Mouse (Mus musculus) ovary, postnatal 36 days (tissue): ENCODE results near the gene Serinc5.
"Not testable (repeated sequence)": the region's sequence is repeated elsewhere in the genome, so short reads cannot be mapped to it uniquely, and the experiment has no call there.

Source experiments
- DNase-seq: peaks from one replicate; pipeline ENCODE4 v3.0.0; 2022; ENCODE audit warnings: low spot score, mixed read lengths

The Serinc5 gene

GRCm38 (mm10) chr13:92665008-92665407, 54.1 kb downstream of the Serinc5 start:
- no peak for DNase-seq

- DNase-seq = no peak
Measured at GRCm38 (mm10) chr13:92668214-92668985, 57.5 kb downstream of the Serinc5 start.

GRCm38 (mm10) chr13:92671727-92672126, 60.8 kb downstream of the Serinc5 start:
- DNase-seq = no peak

GRCm38 (mm10) chr13:92674676-92675075, 63.8 kb downstream of the Serinc5 start:
- DNase-seq = no peak

- no peak for DNase-seq
Measured at GRCm38 (mm10) chr13:92675308-92675707, 64.4 kb downstream of the Serinc5 start.

GRCm38 (mm10) chr13:92675897-92676584, 65.2 kb downstream of the Serinc5 start:
- peak; percentile 45 for DNase-seq

DNA sequence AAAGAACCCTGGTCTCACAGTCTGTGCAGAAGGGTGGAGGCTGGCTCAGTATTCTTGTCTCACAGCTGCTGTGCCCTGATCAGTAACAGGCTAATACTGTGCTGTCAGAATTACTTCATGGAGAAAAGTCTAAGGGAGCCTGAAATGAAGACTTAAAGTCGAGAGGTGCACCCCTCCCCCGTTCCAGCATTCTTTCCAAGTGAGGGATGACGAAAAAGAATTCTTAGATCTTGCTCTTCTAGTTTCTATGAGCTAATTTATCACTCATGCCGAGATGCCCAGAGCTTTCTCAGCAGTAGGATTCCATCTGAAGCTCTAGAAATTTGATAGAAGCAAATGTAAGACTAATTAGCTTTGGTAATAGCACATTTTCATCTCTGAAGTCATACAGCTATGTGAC, 66.8 kb downstream of the Serinc5 start:
- no peak for DNase-seq

DNA sequence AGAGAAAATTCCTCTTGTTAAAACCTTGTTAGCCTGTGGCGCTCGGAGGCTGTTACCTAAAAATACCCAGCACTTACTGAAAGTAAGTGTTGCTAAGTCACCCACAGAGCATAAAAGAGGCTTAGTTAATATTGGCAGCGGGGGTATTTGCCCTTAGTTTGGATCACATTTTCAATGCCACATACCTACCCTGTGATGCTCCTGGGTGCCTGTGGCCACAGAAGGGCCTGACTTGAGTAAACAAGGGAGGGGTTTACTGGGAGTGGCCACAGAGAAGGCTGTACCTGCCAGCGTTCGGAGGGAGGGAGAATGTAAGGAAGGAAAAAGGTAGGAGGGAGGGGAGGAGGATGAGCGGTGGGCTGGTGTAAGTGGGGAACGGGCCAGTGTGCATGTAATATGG, 68.8 kb downstream of the Serinc5 start:
- no peak for DNase-seq

DNA sequence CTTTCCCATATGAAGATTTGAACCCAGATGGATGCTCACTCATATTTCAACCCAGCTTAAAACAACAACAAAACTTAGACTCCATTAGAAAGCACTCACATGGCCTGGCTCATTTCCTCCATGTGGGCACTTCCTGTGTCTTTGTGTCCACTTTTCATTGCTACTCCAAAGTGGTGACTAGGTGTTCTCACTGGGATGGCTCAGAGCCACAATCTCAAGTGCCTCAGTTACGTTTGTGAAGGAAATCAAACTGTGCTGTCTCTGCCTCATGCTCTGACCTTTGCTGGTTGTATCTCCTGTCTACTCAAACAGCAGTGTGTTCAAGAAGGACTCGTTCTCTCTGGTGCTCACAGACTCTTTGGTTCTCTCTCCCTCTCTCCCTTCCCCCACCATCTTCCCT, 70.7 kb downstream of the Serinc5 start:
- DNase-seq = no peak

DNA sequence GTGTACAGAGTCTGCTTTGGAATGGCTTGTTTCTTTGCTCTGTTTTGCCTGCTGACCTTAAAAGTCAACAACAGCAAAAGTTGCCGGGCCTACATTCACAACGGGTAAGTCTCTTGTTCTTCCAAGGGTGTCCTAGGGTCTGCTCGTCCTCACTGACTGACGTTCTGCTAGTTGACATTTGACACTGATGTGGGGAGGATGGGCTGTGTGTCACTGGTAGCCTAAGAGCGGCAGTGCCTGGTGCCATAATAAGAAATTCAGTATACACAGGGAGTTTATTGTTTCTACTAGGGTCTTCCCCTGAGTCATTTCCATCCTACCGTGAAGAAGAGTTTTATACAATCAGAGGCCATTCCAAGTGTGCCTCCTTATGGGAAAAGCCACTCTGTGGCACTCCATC, 71.9 kb downstream of the Serinc5 start:
- DNase-seq = no peak

GRCm38 (mm10) chr13:92683464-92683863, 72.6 kb downstream of the Serinc5 start:
- no peak for DNase-seq

DNA sequence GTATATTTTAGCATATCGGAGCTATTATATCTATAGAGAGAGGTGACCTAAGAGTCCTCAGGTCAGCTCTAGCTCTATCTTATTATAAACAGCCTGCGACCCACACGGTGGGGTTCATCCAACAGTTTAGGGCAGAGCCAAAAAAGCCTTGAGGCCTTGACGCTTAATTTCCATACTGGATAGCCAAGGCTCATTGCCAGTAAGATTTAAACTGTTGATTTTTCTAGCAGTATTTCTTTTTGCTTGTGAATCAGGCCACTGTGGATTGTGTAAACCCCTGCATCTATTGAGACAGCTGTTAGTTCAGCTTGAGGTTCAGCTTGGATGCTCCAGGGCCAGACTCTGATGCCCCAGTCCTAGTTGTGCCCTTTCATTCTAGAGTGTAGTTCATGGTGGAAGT, 73.4 kb downstream of the Serinc5 start:
- DNase-seq = no peak

GRCm38 (mm10) chr13:92685273-92685672, 74.4 kb downstream of the Serinc5 start:
- DNase-seq = no peak

GRCm38 (mm10) chr13:92687151-92687550, 76.3 kb downstream of the Serinc5 start:
- not testable (repeated sequence) for DNase-seq

DNA sequence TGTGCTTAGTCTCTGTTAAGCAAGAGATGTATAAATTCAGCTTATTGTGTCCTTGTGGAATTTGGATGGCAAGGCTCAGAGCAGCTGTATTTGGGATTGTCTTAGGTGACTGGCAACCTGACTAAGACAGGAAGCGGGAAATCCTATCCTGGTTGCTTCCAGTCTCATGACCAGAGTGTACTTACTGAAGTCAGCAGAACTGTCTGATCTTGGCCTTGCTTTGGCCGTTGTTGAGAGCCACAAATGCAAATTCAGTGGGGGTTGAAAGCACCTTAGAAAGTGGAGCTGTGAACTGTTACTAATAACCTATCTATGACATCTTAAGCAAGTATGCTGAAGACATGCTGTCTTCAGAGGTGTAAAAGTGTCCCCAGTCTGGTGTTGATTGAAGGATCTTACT, 78.2 kb downstream of the Serinc5 start:
- no peak for DNase-seq

DNA sequence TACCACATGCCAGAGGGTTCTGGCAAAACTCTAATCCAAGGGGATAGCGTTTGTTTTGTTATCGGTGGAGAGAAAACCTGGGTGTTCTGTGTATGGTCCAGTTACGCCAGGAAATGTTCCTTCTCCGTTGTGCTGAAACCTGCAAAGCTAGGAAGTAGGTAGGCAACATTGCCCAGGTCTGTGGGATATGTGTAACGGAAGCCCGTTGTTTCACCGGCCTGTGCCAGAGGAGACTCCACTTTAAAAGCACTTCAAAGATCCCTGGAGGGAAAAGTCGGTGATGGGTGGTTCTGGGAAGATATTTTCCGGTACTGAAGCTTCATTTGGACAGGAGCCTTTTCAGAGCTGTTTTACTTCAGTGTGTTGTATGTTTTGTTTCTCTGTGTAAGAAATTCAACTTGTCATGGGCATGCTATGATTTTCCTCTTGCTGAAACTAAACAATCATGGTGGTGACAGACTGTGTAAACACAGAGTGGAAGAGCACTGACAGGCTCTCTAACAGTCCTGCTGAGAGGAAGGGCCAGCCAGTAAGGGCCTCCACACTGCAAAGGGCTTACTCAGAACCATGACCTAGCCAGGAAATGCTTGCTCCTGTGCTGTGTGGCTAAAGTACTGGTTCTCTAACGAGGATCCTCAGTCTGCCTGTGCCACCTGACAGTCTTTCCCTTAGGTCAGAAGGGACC, 83.1 kb downstream of the Serinc5 start:
- DNase-seq = no peak

DNA sequence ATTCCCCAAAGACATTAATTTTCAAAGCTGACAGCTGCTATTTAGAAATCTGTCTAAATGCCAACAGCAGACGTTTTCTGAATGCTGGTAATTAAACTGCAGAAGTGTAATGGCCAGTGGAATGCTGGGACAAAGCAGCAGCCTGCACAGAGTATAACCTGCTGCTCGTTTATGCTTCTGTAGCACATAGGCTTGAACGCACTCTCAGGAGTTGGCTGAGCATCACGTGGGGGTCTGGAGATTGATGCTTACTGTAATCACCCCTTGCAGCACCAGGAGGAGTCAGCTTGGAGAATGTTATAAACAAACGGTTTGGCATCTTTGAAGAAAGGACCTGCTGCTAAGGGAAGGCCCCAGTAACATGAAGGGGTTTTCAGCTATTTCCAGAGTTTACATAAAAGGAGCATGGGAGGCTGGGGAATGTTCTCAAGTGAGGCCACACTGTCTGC, 85.6 kb downstream of the Serinc5 start:
- no peak for DNase-seq

GRCm38 (mm10) chr13:92697141-92697540, 86.2 kb downstream of the Serinc5 start:
- no peak for DNase-seq

- no peak for DNase-seq
Measured at GRCm38 (mm10) chr13:92698781-92699180, 87.9 kb downstream of the Serinc5 start.

GRCm38 (mm10) chr13:92699395-92699794, 88.5 kb downstream of the Serinc5 start:
- no peak for DNase-seq

DNA sequence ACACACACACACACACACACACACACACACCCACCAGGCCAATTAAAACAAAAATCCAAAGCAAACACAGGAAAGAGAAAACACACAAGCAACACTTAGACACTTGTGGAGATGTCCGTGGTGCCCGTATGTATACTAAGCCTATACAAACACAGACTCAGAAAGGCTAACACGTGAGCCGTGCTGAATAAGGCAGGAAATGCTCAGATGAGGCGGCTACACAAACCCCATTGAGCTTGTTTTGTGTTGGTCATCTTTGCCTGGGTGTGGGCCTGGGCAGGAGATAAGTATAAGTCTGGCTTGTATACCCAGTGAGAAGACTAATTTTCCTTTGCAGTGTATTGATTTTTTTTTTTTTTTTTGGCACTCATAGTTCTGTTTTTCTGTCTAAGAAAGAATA, 91.1 kb downstream of the Serinc5 start:
- no peak for DNase-seq

DNA sequence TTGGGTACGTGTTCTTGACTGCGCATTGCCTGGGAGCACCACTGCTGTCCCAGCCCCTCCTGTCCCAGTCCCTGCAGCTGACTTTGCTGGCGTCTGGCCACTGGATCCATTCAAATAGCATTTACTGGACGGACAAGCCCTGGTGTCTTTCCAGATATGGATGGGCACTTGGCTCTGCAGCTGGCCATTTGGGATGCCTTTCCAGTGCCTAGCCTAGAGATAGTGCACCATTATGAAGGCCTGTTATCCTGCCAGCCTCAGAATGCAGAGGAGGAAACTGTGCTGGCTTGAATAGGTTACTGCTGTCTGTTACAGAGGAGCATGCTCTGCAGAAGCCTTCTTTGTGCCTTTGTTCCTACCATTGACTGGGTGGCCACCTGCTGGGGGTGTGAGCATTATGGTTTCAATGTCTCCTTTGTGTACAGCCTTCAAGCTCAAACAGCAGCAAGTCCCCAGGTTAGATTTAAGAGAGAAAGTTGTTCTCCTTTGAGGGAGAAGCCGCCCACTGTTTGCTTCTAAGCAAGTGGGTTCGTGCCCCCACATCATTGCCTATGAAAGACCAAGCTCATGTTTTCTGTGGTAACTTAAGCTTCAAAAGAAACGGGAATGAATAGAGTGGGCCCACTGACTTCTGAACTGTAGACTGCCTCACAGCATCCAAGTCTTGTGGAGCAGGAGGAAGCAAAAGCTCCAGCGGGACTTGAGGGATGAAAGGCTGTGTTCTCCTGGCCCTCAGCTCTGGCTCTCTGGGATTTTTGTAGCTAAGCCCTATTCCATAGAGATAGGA, 92.5 kb downstream of the Serinc5 start:
- no peak for DNase-seq
